Mouse (Mus musculus): ENCODE measurements around the gene Lama5.
"Not testable (repeated sequence)": the region's sequence is repeated elsewhere in the genome, so short reads cannot be mapped to it uniquely, and the experiment has no call there.

Lama5 gene

GRCm38 (mm10) chr2:180225762-180226378 is at the start of gene Lama5:
Gene Lama5, minus strand, starts transcription at chr2:180225859.
- peak; percentile 71 for DNase-seq (ENCODE audit: low read depth, low spot score)

GRCm38 (mm10) chr2:180274523-180274922 is 48.9 kb upstream of the Lama5 start:
- DNase-seq (ENCODE audit: low read depth, low spot score), result no peak

GRCm38 (mm10) chr2:180273394-180274244 is 48.0 kb upstream of the Lama5 start, which contains the start of gene Cables2:
Gene Cables2, minus strand, starts transcription at chr2:180273496.
- DNase-seq (ENCODE audit: low read depth, low spot score), result peak; percentile 97

- DNase-seq (ENCODE audit: low read depth, low spot score), result no peak
Observed at GRCm38 (mm10) chr2:180272884-180273321, 47.2 kb upstream of the Lama5 start.

- no peak for DNase-seq (ENCODE audit: low read depth, low spot score)
Observed at GRCm38 (mm10) chr2:180271804-180272395, 46.2 kb upstream of the Lama5 start.

GRCm38 (mm10) chr2:180270537-180271255 is 45.0 kb upstream of the Lama5 start:
- no peak for DNase-seq (ENCODE audit: low read depth, low spot score)

GRCm38 (mm10) chr2:180269329-180269728 is 43.7 kb upstream of the Lama5 start:
- DNase-seq (ENCODE audit: low read depth, low spot score), result no peak

- no peak for DNase-seq (ENCODE audit: low read depth, low spot score)
Observed at GRCm38 (mm10) chr2:180267955-180268354, 42.3 kb upstream of the Lama5 start.

- no peak for DNase-seq (ENCODE audit: low read depth, low spot score)
Observed at GRCm38 (mm10) chr2:180262891-180263290, 37.2 kb upstream of the Lama5 start.

GRCm38 (mm10) chr2:180262441-180262840 is 36.8 kb upstream of the Lama5 start:
- no peak for DNase-seq (ENCODE audit: low read depth, low spot score)

- DNase-seq (ENCODE audit: low read depth, low spot score), result no peak
Observed at GRCm38 (mm10) chr2:180261901-180262300, 36.2 kb upstream of the Lama5 start.

GRCm38 (mm10) chr2:180260610-180261480 is 35.2 kb upstream of the Lama5 start:
- DNase-seq (ENCODE audit: low read depth, low spot score), result no peak

- DNase-seq (ENCODE audit: low read depth, low spot score), result not testable (repeated sequence)
Observed at GRCm38 (mm10) chr2:180259826-180260609, 34.4 kb upstream of the Lama5 start.

- not testable (repeated sequence) for DNase-seq (ENCODE audit: low read depth, low spot score)
Observed at GRCm38 (mm10) chr2:180258951-180259484, 33.4 kb upstream of the Lama5 start.

GRCm38 (mm10) chr2:180257963-180258865 is 32.6 kb upstream of the Lama5 start:
- no peak for DNase-seq (ENCODE audit: low read depth, low spot score)

- peak; percentile 100 for DNase-seq (ENCODE audit: low read depth, low spot score)
Observed at GRCm38 (mm10) chr2:180257001-180257521, 31.4 kb upstream of the Lama5 start, which contains the start of gene Rps21. Gene Rps21, plus strand, starts transcription at chr2:180257377.

- peak; percentile 77 for DNase-seq (ENCODE audit: low read depth, low spot score)
Observed at GRCm38 (mm10) chr2:180256296-180257000, 30.8 kb upstream of the Lama5 start.

- DNase-seq (ENCODE audit: low read depth, low spot score), result peak; percentile 63
Observed at GRCm38 (mm10) chr2:180255701-180256100, 30.0 kb upstream of the Lama5 start.

Measured in ES-CJ7 (cell line).